Mouse (Mus musculus) forebrain, embryonic 16.5 days (tissue): ENCODE measurements around the gene Apeh. TPM values are rescaled to one million over a fixed set of nuclear protein-coding genes. Genes with fewer than 3 reads are reported as not detected.
A peak's percentile ranks its signal among the peaks of the same experiment; 100 is the strongest.

ENCODE experiments used
- ATAC-seq: fragments of 200-750 bp; cut with Nextera tagmentation; 2 replicates; pipeline ENCODE4 v1.8.0; 2017; ENCODE audit warnings: mild to moderate bottlenecking, moderate library complexity
- H3K27ac ChIP-seq: fragments of 300-500 bp; sonication (generic); 2 replicates; pipeline ENCODE4 v1.5.1; 2014; ENCODE audit warnings: low read length, control low read depth
- H3K27me3 ChIP-seq: fragments of 300-500 bp; sonication (generic); replicated peaks from 2 replicates; pipeline ENCODE4 v1.6.1; 2014; ENCODE audit warnings: low read length; ENCODE audit not compliant: control insufficient read depth, insufficient read depth
- H3K36me3 ChIP-seq: fragments of 300-500 bp; sonication (generic); 2 replicates; pipeline ENCODE4 v1.6.1; 2014; ENCODE audit not compliant: control insufficient read depth, insufficient read depth
- H3K4me1 ChIP-seq: fragments of 300-500 bp; sonication (generic); replicated peaks from 2 replicates; pipeline ENCODE4 v1.6.1; 2014; ENCODE audit warnings: low read length; ENCODE audit not compliant: control insufficient read depth, insufficient read depth
- H3K4me2 ChIP-seq: fragments of 300-500 bp; sonication (generic); 2 replicates; pipeline ENCODE4 v1.6.1; 2014; ENCODE audit warnings: mild to moderate bottlenecking, low read length, control low read depth
- H3K4me3 ChIP-seq: fragments of 300-500 bp; sonication (generic); replicated peaks from 2 replicates; pipeline ENCODE4 v1.5.1; 2014; ENCODE audit warnings: mild to moderate bottlenecking, low read length, control low read depth
- H3K9ac ChIP-seq: fragments of 300-500 bp; sonication (generic); replicated peaks from 2 replicates; pipeline ENCODE4 v1.6.1; 2014; ENCODE audit warnings: low read depth, low read length, control low read depth
- H3K9me3 ChIP-seq: fragments of 300-500 bp; sonication (generic); 2 replicates; pipeline ENCODE4 v1.6.1; 2016; ENCODE audit warnings: low read length; ENCODE audit not compliant: control insufficient read depth
- WGBS: fragments of 180-500 bp; shearing (Covaris S2); extraction: QIAGEN DNeasy Blood & Tissue Kit; methylation state at CpG from one replicate; pipeline ENCODE4 v1.1.7; 2014; 5-methylcytosine and 5-hydroxymethylcytosine counted together
- polyA plus RNA-seq: library from polyadenylated mRNA; unstranded; fragments of >200 nt; fragmentation: Nextera tagmentation; extraction: Ambion mirVana; gene quantifications from 2 replicates; pipeline ENCODE4 v1.2.1, GENCODE M21; 2015

The Apeh gene
- polyA plus RNA-seq, 1 experiment from 2014 or later, result 46.2 TPM

GRCm38 (mm10) chr9:108051184-108051930, 43.0 kb downstream of the Apeh start:
- WGBS, result 95% methylated on average over 15 of the region's 15 CpGs
- Histone ChIP-seq H3K4me1 (peaks cover 20% of the 10 kb centered on the region), H3K9ac (no peak overlapping the region), H3K4me2 (no peak overlapping the region), H3K9me3 (no peaks in the 10 kb centered on the region), H3K27ac (no peak overlapping the region), H3K27me3 (no peaks in the 10 kb centered on the region), H3K4me3 (no peak overlapping the region), H3K36me3 (peaks cover 23% of the 10 kb centered on the region)
- no peak for ATAC-seq

- Histone ChIP-seq H3K4me3 (peak overlapping the region; percentile 77), H3K27ac (peak overlapping the region; percentile 12), H3K4me1 (peaks cover 20% of the 10 kb centered on the region), H3K4me2 (peak overlapping the region; percentile 97), H3K9ac (peak overlapping the region; percentile 71), H3K36me3 (peaks cover 29% of the 10 kb centered on the region), H3K27me3 (no peaks in the 10 kb centered on the region), H3K9me3 (no peaks in the 10 kb centered on the region)
- no peak for ATAC-seq
- 44% methylated on average over 15 of the region's 15 CpGs for WGBS
Measured at GRCm38 (mm10) chr9:108049561-108050251, 44.7 kb downstream of the Apeh start.

- H3K9me3 ChIP-seq, result no peaks in the 10 kb centered on the region
- peak within 1 kb of the TSS; percentile 97 for H3K4me2 ChIP-seq
- peaks cover 29% of the 10 kb centered on the region for H3K36me3 ChIP-seq
- H3K9ac ChIP-seq, result peak within 1 kb of the TSS; percentile 71
- peak within 1 kb of the TSS; percentile 50 for H3K27ac ChIP-seq
- H3K27me3 ChIP-seq, result no peaks in the 10 kb centered on the region
- H3K4me1 ChIP-seq, result peaks cover 20% of the 10 kb centered on the region
- under 1% methylated on average over 37 of the region's 39 CpGs for WGBS
- H3K4me3 ChIP-seq, result peak within 1 kb of the TSS; percentile 77
- peak; percentile 96 for ATAC-seq
Measured at GRCm38 (mm10) chr9:108049016-108049455, 45.4 kb downstream of the Apeh start, which contains the start of gene Gmppb. Gene Gmppb, plus strand, starts transcription at chr9:108049242.

- no peaks in the 10 kb centered on the region for H3K27me3 ChIP-seq
- H3K9me3 ChIP-seq, result no peaks in the 10 kb centered on the region
- peaks cover 20% of the 10 kb centered on the region for H3K4me1 ChIP-seq
- peak overlapping the region; percentile 97 for H3K4me2 ChIP-seq
- H3K36me3 ChIP-seq, result peaks cover 29% of the 10 kb centered on the region
- H3K4me3 ChIP-seq, result peak overlapping the region; percentile 77
- ATAC-seq, result peak; percentile 32
- 1% methylated on average over 19 of the region's 19 CpGs for WGBS
- peak overlapping the region; percentile 50; the same call in 1 of the 2 replicates for H3K27ac ChIP-seq
- peak overlapping the region; percentile 71 for H3K9ac ChIP-seq
Measured at GRCm38 (mm10) chr9:108048566-108048955, 45.8 kb downstream of the Apeh start.

- H3K9ac ChIP-seq, result no peak overlapping the region; the same call in 1 of the 2 replicates
- WGBS, result 49% methylated on average over 17 of the region's 17 CpGs
Measured at GRCm38 (mm10) chr9:108047601-108048565, 46.5 kb downstream of the Apeh start.

GRCm38 (mm10) chr9:108046582-108046981, 47.8 kb downstream of the Apeh start:
- Histone ChIP-seq H3K4me2 (no peak overlapping the region), H3K9me3 (no peaks in the 10 kb centered on the region), H3K27me3 (no peaks in the 10 kb centered on the region), H3K27ac (no peak overlapping the region), H3K4me1 (peaks cover 17% of the 10 kb centered on the region), H3K9ac (no peak overlapping the region), H3K36me3 (peaks cover 34% of the 10 kb centered on the region), H3K4me3 (no peak overlapping the region)
- WGBS, result 89% methylated on average over 4 of the region's 4 CpGs
- no peak for ATAC-seq

More at GRCm38 (mm10) chr9:108047601-108048565, 46.5 kb downstream of the Apeh start:
- peaks cover 17% of the 10 kb centered on the region for H3K4me1 ChIP-seq
- H3K27ac ChIP-seq, result no peak overlapping the region; the same call in 1 of the 2 replicates
- H3K4me3 ChIP-seq, result peak overlapping the region; percentile 77
- ATAC-seq, result no peak
- peaks cover 32% of the 10 kb centered on the region for H3K36me3 ChIP-seq
- H3K4me2 ChIP-seq, result peak overlapping the region; percentile 97
- no peaks in the 10 kb centered on the region for H3K9me3 ChIP-seq
- H3K27me3 ChIP-seq, result no peaks in the 10 kb centered on the region

GRCm38 (mm10) chr9:108044751-108045492, 49.5 kb downstream of the Apeh start:
- no peak for ATAC-seq
- Histone ChIP-seq H3K4me1 (peaks cover 15% of the 10 kb centered on the region), H3K9me3 (no peaks in the 10 kb centered on the region), H3K27me3 (no peaks in the 10 kb centered on the region), H3K36me3 (peaks cover 37% of the 10 kb centered on the region), H3K27ac (no peak overlapping the region), H3K4me3 (no peak overlapping the region), H3K9ac (no peak overlapping the region), H3K4me2 (no peak overlapping the region)
- 98% methylated on average over 8 of the region's 8 CpGs for WGBS
